Mouse (Mus musculus) thymus, postnatal 14 days (tissue): Measurements from ENCODE around the gene Bcl2l1.

Experiments used
- DNase-seq: peaks from one replicate; pipeline ENCODE4 v3.0.0; 2021

Bcl2l1 gene

DNA sequence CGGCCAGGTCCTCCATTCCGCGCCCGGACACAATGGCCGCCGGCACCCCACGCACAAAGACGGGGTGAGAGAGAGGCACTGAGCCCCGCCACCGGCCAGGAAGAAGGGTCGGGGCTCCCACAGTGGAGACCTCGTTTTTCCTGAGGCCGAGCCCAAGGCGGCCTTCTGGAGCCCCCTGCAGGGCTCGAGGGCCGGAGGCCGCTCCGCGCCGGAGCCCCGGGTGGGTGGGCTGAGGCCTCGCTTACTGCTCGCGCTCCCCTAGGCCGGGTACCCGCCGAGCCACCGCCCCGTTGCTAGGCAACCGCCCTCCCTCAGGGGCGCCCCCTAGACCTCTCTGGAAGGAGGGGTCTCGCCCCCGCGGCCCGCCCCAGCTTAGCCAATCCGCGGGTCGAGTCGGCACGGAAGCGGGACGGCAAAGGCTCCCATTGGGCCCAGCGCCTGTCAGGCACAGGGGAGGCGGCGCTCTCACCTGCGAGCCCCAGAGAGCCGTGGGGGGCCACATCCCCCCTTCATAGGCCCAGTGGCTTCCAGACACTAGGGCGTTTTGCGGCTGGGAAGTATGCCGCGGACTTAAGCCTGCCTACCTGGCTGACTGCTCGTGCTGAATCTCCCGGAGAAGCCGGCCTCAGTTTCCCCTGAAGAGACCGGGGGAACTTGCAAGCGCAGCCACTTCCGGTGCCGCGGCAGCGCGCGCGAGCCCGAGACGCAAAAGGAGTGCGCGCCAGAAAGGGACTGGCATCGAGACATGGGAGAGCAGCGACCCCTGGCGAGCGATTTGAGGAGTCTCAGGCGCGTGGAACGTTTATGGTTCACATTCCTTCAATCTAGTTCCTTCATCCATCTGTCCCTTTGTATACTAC lies at the start of gene Bcl2l1:
TSS of gene Bcl2l1 (minus strand) at position 710 of the 860 bp plus-strand sequence.
- peak; percentile 100 for DNase-seq

DNA sequence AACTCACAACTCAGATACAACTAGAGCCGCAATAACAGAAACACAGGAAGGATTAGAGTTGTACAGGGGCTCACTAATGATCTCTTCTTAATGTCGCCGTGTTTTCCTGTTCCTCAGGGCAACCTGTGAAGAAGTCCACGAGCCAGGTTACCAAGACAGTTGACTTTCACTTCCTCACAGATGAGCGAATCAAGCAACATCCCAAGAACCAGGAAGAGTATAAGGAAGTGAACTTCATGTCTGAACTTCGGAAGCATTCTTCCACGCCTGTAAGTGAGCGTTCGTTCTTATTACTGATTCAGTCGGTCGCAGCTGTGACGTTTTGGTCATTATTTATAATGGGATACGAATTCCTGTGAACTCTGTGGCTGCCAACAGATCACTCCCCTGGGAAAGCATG lies 49.4 kb upstream of the Bcl2l1 start:
- no peak for DNase-seq

DNA sequence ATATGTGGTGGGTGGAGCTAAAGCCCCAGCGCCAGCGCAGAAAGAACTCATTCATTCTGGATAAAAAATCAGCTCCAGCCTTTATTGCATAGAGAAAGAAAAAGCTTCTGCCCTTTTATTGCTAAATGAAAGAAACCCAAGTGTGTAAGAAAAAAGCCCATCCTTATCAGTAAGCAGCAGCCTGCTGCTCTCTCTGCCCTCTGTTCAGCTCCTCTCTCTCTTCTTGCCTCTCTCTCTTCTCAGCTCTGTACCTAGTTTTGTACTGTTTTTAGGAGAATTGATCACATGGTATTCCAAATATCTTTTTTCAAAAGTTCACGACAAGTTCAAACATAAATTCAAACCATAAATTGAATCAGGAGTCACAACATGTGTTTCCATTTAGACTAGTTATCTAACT lies 46.7 kb upstream of the Bcl2l1 start:
- no peak for DNase-seq

DNA sequence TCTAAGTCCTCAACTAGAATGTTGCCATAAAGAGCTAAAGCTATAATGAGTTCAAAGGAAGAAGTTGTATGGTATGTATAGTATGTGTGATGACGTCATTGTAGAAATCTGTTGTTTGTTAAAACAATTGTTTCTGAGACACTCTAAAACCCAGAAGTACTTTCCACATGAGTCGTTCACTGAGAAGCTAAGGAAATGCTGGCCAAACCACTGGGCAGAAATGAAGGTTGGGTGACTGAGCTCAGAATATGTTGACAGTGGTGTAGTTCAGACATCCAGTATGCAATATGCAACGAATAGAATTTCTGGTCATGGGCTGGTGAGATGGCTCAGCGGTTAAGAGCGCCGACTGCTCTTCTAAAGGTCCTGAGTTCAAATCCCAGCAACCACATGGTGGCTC lies 31.8 kb upstream of the Bcl2l1 start:
- DNase-seq: no peak

DNA sequence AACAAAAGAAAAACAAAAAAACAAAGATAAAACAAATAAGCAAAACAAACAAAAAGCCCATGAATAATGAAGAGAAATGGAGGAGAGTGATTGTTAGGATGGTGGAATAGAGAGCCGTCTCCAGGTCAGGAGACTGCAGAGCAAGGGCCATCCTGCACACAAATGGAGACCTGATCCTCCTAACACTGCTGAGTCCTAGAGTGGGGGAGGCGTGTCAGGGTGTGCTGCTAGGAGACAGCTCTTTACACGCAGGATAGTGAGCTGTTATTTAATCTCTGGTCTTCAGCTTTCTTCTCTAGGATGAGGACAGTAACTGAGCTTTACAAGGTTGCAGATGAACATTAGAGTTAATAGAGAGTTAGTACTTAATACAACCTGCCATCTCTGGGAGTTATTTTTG lies 31.1 kb upstream of the Bcl2l1 start:
- no peak for DNase-seq

DNA sequence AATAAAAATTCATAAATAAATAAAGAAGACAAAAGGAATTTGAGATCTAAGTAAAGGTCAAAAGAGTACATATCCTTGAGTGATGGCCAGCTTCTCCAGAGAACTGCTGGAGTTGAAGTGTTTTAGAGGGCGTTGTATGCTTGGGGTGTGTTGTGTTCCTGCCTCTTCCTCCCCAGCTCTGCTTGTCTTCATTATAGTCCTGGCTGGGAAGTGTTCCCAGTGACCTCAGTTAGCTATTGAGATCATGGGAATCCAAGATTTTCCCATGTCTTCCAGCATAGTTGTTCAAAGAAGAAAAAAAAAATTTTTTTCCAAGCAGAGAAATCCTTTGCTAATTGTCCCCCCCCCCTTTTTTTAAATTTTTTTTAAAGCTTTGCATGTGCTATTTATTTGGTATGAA lies 30.4 kb upstream of the Bcl2l1 start:
- DNase-seq: no peak

DNA sequence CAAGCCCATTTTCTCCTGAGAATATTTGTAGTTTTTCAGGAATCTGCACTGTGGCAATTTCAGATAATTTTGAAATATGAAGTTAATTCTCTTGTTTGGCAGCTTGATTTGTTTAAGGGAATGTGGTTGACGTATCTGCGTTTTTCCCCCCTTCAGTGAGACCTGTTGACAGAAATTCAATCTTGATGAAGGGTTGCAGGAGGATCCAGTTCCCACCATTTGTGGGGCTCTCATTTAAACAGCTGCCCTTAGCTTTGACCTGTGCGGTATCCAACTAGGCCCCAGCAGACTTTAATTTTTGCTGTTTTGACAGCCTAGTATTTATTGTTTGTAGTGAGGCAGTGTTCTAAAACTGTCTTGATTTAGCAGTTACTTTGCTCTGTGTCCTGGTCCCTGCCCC lies 28.0 kb upstream of the Bcl2l1 start:
- no peak for DNase-seq

DNA sequence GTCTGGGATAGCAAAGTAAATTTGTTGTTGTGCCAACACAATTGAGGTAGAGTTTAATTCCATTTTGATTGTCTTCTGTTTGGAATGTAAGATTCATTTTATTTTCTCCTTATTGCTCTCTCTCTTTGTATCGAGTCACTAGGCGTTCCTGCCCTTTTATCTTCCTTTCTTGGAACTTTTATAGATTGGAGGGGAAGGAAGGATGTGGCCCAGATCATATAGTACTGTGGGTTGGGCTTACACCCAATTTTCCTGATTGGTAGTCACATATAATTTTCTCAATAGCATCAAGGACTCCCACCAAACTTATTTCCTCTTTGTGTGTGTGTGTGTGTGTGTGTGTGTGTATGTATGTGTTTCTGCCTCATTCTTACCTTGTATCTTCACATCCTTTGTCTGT lies 16.9 kb upstream of the Bcl2l1 start:
- DNase-seq: no peak

DNA sequence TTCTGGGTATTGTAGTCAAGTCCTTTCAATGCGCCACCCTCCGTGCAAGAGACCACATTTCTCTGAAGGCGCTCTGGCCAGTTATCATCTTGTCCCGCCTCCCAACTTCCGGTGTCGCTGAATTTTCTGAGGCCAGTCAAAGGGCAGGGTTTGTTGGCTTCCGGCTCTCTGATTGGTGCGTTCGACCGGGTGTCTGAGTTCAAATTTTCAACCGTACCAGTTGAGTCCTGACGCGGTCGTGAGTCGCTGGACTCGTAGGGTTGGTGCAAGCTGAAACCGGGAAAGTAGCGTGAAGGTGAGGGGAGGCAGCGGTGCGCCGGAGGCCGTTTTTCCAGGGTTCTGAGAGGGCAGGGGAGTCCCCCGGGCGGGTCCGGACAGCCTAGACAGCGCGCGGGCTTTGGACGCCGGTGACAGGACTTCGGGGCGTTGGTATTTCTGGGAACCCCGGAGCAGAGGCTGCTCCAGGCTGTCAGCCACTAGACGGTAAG lies 16.3 kb upstream of the Bcl2l1 start, which contains the start of gene Tpx2:
TSS of gene Tpx2 (plus strand) at position 150 of the 488 bp plus-strand sequence.
- DNase-seq: peak; percentile 97

DNA sequence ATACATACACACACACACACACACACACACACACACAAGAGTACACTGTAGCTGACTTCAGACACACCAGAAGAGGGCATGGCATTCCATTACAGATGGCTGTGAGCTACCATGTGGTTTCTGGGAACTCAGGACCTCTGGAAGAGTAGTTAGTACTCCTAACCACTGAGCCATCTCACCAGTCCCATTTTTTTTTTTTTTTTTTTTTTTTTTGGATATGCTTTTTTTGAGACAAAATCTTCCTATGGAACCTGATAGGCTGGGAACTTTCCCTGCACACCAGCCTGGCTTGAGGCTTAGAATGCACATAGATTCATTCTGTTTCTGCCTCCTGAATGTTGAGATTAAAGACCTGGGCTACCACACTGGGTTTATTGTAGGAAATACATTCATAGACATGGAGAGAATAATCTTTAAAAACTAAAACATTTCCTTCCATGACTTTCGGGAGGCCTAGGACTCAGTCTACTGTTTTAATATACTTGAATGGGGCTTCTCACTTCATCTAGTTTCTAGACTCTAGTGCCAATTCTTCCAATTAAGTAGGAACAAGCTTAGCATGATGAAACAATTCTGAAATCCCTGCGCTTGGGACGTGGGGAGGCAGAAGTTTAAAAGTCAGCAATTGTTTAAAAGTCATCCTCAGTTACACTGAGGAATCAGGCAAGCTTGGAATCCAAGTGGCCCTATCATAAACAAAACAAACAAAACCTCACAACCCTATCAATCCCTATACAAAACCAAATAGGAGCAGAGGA lies 15.7 kb upstream of the Bcl2l1 start:
- DNase-seq: no peak

DNA sequence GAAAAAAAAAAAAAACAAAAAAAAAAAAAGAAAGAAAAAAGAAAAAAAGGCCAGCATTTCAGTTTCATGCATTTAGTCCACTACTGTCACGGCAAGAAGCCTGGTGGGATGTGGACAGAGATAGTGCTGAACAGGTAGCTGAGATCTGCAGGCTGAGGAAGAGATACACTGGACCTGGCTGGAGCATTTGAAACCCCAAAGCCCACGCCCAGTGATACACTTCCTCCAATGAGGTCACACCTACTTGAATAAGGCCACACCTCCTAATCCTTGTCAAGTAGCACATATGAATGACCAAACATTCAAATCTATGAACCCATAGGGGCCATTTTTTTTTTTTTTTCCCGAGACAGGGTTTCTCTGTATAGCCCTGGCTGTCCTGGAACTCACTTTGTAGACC lies 11.2 kb upstream of the Bcl2l1 start:
- no peak for DNase-seq

DNA sequence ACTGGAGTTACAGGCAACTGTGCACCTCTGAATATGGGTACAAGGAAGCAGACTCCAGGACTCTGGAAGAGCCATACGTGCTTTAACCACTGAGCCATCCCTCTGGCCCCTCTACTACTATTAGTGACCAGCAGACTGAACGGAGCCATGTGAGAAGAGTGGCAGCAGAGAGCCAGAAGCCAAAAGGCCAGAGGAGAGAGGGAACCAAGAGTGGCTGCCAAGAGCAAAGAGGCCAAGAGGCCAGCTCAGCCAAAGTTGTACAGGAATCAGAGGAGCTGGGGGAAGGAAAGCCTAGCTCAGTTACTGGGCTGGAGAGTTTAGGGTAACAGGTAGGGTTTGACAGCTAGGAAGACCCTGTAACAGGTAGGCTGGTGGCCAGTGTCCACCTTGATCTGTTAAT lies 7.7 kb upstream of the Bcl2l1 start:
- no peak for DNase-seq

DNA sequence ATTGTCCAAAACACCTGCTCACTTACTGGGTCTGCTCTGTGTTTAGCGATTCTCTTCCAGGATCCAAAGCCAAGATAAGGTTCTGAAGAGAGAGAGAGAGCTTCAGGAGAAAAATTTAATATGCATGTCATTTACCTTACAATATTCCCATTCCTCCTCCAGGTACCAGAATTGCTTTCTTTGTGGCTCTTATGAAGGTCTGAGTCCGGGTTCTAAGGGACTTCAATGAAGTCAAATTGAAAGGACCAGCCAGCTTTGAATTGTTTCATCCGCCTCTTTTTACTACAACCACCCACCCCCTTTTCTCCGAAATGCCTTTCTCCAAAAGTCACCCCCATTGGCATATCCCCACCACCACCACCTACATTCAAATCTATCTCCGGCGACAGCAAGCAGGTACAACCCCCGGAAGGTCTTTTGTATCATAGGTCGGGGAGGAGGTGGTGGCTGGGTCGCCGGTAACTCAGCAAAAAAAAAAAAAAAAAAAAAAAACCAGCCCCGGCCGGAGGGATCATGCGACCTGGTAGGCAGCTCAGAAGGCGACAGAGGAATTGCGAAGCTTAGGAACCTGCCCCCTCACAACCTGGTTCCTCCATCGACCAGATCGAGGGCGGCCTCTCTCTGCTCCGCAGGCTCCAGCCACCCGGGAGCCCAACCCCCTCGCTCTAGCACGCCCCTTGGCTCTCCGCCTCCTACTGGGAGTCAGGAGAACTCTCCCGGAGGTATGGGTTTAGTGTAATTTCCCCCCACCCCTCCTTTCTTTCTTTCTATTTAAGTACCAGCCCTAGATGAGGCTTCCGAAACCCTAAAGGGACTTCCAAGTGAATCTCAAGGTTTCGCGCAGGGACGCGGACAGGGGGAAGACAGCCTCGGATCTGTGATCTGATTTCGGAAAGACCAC lies 1.3 kb downstream of the Bcl2l1 start:
- DNase-seq: peak; percentile 93

DNA sequence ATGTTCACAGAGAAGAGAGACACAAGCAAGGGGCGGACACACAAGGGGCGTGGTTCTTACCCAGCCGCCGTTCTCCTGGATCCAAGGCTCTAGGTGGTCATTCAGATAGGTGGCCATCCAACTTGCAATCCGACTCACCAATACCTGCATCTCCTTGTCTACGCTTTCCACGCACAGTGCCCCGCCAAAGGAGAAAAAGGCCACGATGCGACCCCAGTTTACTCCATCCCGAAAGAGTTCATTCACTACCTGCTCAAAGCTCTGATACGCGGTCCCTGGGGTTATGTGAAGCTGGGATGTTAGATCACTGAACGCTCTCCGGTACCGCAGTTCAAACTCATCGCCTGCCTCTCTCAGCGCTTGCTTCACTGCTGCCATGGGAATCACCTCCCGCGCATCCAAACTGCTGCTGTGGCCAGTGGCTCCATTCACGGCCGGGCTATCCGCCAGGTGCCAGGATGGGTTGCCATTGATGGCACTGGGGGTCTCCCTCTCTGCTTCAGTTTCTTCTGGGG lies 2.1 kb downstream of the Bcl2l1 start:
- DNase-seq: peak; percentile 51

DNA sequence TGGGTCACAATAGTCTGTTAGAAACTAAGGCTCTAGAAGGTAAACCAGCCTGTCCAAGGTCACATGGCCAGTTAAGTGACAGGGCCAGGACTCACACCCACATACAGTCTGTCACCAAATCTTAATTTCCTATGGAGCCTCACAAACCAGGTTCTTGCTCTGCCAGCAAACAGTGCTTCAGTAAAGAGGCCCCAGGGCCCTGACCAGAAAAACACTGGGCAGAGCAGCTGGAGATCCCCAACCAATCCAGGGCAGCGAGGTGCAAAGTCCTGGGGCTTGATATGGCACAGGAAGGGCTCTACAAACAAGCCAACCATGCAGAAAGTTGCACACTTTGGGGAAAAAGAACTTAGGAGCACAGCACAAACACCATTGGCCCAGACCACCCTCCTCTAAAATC lies 3.0 kb downstream of the Bcl2l1 start:
- DNase-seq: no peak

DNA sequence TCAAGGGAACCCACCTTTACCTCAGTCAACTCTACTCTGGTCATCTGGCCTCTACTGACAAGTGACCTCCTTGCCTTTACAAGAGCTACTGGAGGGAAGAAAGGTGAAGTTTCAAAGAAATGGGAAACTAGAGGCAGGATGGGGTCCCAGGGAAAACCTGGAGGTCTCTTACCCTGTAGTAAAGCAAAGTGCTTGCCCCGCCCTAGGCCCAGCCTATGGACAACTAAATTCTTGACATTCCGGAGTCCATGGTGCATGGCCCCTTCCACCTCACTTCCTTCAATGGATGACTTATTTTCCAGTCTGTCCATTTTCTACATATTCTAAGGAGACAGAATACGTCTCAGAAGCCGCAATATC lies 3.5 kb downstream of the Bcl2l1 start:
- DNase-seq: no peak

DNA sequence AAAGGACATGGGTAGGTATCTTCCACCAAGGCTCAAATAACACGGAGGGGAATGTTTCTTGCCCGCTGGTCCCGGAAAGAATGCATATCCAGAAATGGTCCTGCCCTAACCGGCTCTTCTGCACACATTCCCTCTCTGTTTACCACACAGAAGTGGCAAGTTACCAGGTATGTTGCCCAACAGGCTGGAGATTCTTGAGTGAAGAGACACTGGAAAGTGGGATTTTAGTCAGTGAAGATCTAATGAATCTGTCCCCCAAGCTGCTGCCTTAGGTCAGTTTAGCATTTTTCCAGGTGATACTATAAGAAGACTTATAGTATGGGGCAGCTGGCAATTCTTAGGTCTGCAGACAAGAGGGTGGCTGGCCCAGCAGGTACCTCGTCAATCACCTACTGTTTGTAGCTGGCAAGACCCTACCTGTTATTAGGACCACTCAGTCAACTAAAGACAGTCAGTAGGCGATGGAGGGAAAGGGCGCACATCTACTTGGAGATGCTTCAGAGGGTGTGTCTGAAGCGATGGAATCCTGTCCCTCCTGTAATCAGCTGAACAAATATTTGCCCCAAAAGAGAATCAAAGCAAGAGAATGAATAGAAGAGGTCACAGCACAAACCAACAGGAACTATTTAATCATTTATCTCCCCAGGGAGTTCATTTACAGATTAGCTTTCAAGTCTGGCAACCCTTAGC lies 4.1 kb downstream of the Bcl2l1 start:
- DNase-seq: no peak

DNA sequence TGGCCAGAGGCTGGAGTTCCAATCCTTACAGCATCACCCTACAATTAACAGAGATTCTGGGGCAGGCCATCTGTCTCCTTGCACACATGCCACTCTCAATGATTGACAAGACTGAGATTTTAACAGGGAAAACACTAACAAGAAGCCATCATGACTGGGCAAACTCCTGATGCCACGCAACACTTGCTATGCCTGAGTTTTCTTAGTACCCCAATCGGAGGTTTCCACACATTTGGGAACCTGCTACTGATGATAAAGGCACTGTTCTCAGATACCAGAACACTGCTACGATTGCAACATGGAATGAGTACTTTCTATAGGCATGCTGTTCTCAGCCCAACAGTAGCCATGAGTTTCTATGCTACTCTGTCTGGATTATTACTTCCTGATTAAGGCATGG lies 5.0 kb downstream of the Bcl2l1 start:
- no peak for DNase-seq

DNA sequence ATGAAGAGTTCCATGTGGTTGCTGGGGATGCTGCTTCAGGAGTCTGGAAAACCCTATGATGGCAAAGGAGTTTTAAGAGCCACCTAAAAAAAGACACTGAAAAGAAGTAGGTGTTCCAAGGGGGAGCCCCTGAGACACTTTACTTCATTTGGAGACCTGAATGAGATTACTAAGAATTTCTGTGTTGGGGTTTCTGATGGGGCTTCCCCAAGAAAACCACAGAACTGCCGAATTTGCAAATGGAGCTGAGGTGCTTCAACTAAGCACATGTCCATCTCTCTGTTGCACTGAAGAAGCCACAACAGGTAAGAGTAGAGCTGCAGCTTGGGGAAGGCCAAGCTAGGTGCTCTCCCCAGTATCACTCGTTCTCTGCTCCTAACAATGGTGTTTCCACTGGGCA lies 5.8 kb downstream of the Bcl2l1 start:
- no peak for DNase-seq

DNA sequence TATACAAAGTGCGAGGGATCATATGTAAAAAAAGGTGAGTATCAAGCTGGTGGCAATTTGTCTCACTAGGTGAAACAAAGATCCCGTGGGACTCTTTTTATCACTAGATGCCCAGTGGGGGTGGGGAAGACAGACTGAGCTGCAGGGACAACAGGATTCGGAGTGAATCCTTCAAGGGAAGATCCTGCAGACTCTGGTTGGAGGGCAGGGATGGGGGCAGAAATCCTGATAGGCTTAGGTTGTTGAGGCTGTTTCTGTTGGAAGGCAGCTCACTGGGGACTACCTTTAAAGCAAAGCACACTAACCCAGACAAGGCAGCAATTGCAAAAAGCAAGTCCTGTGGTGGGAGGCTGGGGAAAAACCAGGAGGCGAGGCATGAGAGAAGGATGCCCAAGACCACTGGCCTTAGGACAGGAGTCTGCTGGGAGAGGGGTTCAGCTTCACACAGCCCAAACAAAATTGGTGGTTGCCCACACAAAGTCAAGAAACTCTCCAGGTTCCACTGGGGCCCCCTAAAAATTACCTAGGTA lies 6.3 kb downstream of the Bcl2l1 start:
- no peak for DNase-seq

DNA sequence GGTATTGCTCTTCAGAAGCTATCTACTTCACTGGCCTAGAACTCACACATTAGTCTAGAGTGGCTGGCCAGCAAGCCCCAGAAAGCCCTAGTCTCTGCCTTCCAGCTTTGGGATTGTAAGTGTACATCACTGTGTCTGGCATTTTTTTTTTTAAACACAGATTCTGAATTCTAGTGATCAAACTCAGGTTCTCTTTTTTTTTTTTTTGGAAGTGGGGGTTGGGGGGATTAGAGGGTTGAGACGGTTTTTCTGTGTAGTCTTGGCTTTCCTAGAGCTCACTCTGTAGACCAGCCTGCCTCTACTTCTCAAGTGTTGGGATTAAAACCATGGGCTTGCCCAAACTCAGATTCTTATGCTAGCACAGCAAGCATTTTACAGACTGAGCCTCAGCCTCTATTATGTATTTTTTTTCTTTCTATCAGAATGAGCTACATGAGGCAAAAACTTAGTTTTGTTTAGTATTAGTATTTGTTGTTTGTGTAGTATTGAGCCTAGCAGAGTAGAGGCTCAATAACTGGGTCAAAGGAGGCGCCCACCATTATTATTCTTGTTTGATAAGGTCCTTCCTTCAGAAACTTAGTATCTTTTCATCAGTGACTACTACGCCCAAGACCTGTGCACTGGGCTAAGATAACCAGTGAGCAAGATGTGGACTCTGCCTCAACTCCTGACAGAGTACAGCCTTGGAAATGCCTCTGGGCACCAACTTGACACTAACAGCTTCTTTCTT lies 6.9 kb downstream of the Bcl2l1 start:
- no peak for DNase-seq
